Mouse (Mus musculus) midbrain, embryonic 12.5 days (tissue): ENCODE measurements around the gene Ttc7b. TPM values are rescaled to one million over a fixed set of nuclear protein-coding genes. Genes with fewer than 3 reads are reported as not detected.

Experiments used
- ATAC-seq: fragments of 200-750 bp; cut with Nextera tagmentation; 2 replicates; pipeline ENCODE4 v1.8.0; 2017; ENCODE audit warnings: low read depth, moderate TSS enrichment, moderate library complexity; ENCODE audit not compliant: low FRiP score
- H3K27ac ChIP-seq: fragments of 300-500 bp; sonication (generic); replicated peaks from 2 replicates; pipeline ENCODE4 v1.5.1; 2016; ENCODE audit warnings: mild to moderate bottlenecking
- H3K27me3 ChIP-seq: fragments of 300-500 bp; sonication (generic); 2 replicates; pipeline ENCODE4 v1.6.1; 2016; ENCODE audit warnings: mild to moderate bottlenecking
- H3K36me3 ChIP-seq: fragments of 300-500 bp; sonication (generic); 2 replicates; pipeline ENCODE4 v1.6.1; 2016
- H3K4me1 ChIP-seq: fragments of 300-500 bp; sonication (generic); 2 replicates; pipeline ENCODE4 v1.6.1; 2016
- H3K4me2 ChIP-seq: fragments of 300-500 bp; sonication (generic); replicated peaks from 2 replicates; pipeline ENCODE4 v1.6.1; 2016; ENCODE audit warnings: mild to moderate bottlenecking, moderate library complexity
- H3K4me3 ChIP-seq: fragments of 300-500 bp; sonication (generic); 2 replicates; pipeline ENCODE4 v1.5.1; 2016; ENCODE audit warnings: mild to moderate bottlenecking
- H3K9ac ChIP-seq: fragments of 300-500 bp; sonication (generic); replicated peaks from 2 replicates; pipeline ENCODE4 v1.6.1; 2016; ENCODE audit warnings: mild to moderate bottlenecking, moderate library complexity
- H3K9me3 ChIP-seq: fragments of 300-500 bp; sonication (generic); 2 replicates; pipeline ENCODE4 v1.6.1; 2016; ENCODE audit warnings: mild to moderate bottlenecking
- WGBS: fragments of 180-500 bp; shearing (Covaris S2); methylation state at CpG from one replicate; pipeline ENCODE4 v1.1.7; 2016; 5-methylcytosine and 5-hydroxymethylcytosine counted together
- polyA plus RNA-seq: library from polyadenylated mRNA; unstranded; fragments of >200 nt; fragmentation: Nextera tagmentation; extraction: Ambion mirVana; gene quantifications from 2 replicates; pipeline ENCODE4 v1.2.1, GENCODE M21; 2016

The Ttc7b gene
- polyA plus RNA-seq, 1 experiment from 2014 or later: 6.7 TPM

DNA sequence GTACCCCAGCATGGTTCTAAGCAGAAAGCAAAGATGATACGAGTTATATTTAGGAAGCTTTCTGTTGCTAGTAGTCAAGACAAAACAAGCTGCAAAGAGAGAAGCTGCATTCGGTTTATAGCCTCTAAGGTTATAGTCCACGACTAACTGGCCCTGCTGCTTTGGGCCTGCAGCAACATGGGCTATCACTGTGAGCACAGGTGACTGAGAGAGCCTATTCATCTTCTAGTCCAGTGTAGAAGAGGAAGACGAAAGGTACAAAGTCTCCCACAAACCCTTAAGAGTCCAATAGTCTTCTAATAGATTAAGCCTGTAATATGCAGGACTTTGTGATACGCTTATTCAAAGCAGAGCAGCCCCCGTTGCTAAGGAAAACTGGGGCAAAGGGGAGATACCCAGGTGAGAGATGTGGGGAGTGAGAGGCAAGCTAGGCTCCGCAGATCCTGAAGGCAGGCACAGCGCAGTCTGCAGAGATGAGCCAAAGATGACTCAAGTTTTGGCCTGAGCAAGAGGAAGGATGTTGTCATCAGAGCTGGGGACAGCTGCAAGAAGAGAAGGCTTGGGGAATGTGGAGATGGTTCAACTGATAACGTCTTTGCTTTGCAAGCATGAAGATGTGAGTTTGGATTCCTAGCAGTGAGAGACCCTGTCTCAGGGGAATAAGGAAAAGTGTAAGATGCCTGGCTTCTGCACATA, 250.5 kb downstream of the Ttc7b start:
- 88% methylated on average over 9 of the region's 9 CpGs for WGBS
- no peak for ATAC-seq

DNA sequence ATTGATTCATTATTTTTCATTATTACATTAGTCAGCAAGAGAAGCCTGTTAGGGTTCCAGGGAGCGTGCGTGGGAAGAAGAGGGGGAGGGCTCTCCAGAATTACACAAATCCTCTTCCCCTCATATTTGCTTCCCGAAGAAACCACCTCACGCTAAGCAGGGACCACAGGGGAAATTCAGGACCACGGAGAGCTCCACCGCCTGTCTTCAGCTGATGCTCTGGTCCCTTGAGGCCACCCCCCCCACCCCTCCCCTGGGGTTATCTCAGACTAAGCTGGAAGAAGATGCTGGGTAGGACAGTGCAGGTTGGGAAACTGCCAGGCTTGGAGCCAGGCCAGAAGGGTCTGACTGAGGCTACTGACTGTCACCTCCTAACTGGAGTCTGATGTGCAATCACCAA, 252.6 kb downstream of the Ttc7b start:
- H3K4me3 ChIP-seq: no peak overlapping the region
- no peaks in the 10 kb centered on the region for H3K27me3 ChIP-seq
- H3K9ac ChIP-seq: no peak overlapping the region
- H3K9me3 ChIP-seq: no peaks in the 10 kb centered on the region
- H3K4me2 ChIP-seq: no peak overlapping the region
- H3K4me1 ChIP-seq: peaks cover 10% of the 10 kb centered on the region; the same call in 1 of the 2 replicates
- ATAC-seq: no peak
- no peaks in the 10 kb centered on the region for H3K36me3 ChIP-seq
- WGBS: 9% methylated on average over 6 of the region's 6 CpGs
- H3K27ac ChIP-seq: no peak overlapping the region

More for the DNA sequence above, 250.5 kb downstream of the Ttc7b start:
- Histone ChIP-seq H3K4me3 (no peak overlapping the region), H3K4me1 (peaks cover 10% of the 10 kb centered on the region; the same call in 1 of the 2 replicates), H3K4me2 (no peak overlapping the region), H3K9ac (no peak overlapping the region), H3K27ac (no peak overlapping the region), H3K36me3 (no peaks in the 10 kb centered on the region), H3K27me3 (no peaks in the 10 kb centered on the region), H3K9me3 (no peaks in the 10 kb centered on the region)

DNA sequence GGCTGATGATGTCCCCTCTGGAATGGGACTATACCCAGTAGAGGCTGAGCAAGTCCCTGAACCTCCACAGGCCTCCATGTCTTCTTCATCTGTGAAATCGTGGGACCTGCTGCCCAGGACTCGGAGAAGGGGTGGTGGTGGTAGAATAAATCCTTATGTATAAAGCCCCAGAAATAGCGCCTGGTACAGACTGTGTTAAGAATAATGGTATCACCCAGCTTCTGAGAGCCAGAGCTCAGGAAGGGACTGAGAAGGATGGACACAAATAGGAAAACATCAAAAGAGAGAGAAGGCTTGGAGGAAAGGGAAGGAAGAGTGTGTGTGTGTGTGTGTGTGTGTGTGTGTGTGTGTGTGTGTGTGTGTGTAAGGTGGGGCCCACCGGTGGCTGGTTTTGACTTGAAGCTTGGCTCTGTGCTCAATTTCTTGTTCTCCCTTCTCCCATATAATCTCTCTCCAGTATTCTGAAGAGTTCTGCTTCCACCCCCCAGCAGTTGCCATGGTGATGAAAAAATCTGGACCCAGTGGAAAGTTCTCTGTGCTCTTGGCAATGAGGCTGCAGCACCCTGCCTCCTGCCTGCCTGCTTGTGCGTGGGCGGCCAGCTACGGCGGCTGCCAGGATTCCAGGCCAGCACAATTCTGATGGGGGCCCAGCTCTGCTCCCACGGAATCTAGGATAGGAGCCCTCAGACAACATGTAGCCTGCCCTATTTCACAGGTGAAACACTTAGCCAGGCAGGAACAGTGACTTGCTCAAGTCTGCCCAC, 254.9 kb downstream of the Ttc7b start:
- Histone ChIP-seq H3K9ac (no peak overlapping the region), H3K4me3 (no peak overlapping the region), H3K27ac (no peak overlapping the region), H3K9me3 (no peaks in the 10 kb centered on the region), H3K4me2 (no peak overlapping the region), H3K4me1 (peaks cover 10% of the 10 kb centered on the region; the same call in 1 of the 2 replicates), H3K27me3 (no peaks in the 10 kb centered on the region), H3K36me3 (no peaks in the 10 kb centered on the region)
- 63% methylated on average over 8 of the region's 9 CpGs for WGBS
- 0 out of 2 replicates have a peak, but pooled peaks have one; percentile 54 for ATAC-seq

DNA sequence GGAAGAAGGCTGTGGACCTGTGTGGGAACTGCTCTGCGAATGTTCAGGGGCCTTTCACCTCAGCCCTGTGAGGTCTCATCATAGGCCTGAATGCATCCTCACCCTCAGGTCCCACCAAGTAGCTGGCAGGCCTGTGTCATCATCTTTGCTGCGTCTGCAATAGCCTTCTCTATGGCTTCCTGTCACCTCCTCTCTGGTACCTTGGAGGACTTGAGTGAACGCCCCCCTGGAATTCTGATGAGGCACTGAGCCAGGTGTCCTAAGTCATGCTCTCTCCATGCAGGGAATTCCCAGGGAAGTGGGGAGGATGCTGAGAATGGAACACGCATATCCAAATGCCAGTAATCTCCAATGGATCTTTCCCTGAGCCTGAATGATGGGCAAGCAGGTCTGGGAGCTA, 255.7 kb downstream of the Ttc7b start:
- Histone ChIP-seq H3K27me3 (no peaks in the 10 kb centered on the region), H3K9ac (no peak overlapping the region), H3K36me3 (no peaks in the 10 kb centered on the region), H3K27ac (no peak overlapping the region), H3K9me3 (no peaks in the 10 kb centered on the region), H3K4me1 (peaks cover 10% of the 10 kb centered on the region; the same call in 1 of the 2 replicates), H3K4me3 (no peak overlapping the region), H3K4me2 (no peak overlapping the region)
- no peak for ATAC-seq
- WGBS: 90% methylated on average over 4 of the region's 4 CpGs

DNA sequence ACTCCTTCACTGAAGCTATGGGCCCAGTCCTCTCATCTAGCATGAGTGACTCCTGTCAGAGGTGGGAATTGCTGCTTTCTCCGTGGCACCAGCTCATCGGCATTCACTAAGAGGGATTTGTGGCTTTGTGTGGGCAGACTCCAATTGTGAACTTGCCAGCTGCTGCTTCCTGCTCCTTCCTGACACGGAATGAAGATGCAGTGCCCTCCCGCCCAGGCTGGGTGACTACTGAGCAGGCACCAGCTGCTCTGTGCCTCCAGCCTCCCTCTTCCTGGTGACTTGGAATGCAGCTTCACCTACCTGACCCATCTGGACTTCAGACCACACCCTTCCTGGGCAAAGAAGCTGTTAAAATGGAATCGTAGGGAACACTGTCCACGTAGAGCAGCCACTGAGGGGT, 257.8 kb downstream of the Ttc7b start:
- Histone ChIP-seq H3K4me2 (no peak overlapping the region), H3K4me1 (peaks cover 10% of the 10 kb centered on the region; the same call in 1 of the 2 replicates), H3K27me3 (no peaks in the 10 kb centered on the region), H3K27ac (no peak overlapping the region), H3K4me3 (no peak overlapping the region), H3K9ac (no peak overlapping the region), H3K9me3 (no peaks in the 10 kb centered on the region), H3K36me3 (no peaks in the 10 kb centered on the region)
- 66% methylated on average over 6 of the region's 6 CpGs for WGBS
- no peak for ATAC-seq

DNA sequence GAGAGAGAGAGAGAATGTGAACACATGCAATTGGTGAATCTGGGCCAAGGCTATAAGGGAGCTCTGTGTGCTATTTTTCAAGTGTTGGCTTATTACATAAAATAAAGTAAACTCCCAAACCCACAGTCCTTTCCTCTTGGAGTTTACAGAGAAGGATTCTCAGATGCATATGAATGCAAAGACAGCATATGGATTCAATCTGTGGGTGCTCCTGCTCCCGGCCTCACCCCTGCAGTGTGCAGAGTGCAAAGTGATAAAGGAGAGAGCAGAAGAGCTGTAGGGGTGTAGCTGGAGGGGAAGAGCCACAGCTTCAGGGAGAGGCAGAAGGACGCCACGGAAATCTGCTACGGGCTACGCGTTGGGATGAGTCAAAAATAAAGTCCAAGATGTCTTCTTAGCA, 258.9 kb downstream of the Ttc7b start:
- Histone ChIP-seq H3K4me3 (no peak overlapping the region), H3K4me1 (peaks cover 10% of the 10 kb centered on the region; the same call in 1 of the 2 replicates), H3K36me3 (no peaks in the 10 kb centered on the region), H3K27me3 (no peaks in the 10 kb centered on the region), H3K9ac (no peak overlapping the region), H3K9me3 (no peaks in the 10 kb centered on the region), H3K4me2 (no peak overlapping the region), H3K27ac (no peak overlapping the region)
- ATAC-seq: no peak
- 95% methylated on average over 6 of the region's 6 CpGs for WGBS

DNA sequence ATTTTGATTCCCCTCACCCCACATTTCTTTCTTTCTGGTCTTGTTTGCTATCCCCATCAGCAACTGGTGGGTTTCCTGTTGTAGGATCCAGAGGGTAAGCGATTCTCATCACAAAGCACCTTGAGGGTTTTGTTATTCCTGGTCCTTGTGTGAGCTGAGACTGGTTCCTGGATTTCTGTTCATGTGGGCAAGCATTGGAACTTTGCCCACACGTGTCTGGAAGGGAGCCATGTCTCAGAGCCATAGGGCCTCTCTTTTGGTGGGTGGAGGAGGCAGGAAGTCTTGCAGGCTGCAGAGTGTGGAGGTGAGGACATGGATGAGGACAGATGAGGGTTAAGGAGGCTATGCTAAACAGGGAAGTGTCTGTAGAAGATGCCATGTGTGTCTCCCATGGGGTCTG, 260.5 kb downstream of the Ttc7b start:
- Histone ChIP-seq H3K9ac (no peak overlapping the region), H3K27me3 (no peaks in the 10 kb centered on the region), H3K4me1 (no peaks in the 10 kb centered on the region), H3K4me2 (no peak overlapping the region), H3K27ac (no peak overlapping the region), H3K4me3 (no peak overlapping the region), H3K36me3 (no peaks in the 10 kb centered on the region), H3K9me3 (no peaks in the 10 kb centered on the region)
- no peak for ATAC-seq
- WGBS: 84% methylated on average over 2 of the region's 2 CpGs

DNA sequence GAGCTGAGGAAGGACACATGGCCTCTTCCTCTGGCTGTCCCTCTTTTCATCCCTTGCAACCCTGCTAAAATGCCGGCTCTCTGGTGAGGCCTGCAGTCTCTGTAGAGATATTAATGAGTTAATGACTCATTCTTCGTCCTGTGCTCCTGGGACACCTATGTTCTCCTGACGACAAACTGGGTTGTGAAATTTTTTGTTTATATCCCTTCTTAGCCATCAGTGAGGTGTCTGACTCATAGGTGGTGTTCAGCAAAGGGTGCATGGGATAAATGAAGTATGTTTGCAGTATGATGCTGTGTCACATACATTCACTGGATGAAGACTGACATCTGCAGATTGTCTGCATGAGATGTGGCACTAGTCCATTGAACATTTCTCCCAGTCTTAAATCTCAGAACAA, 262.8 kb downstream of the Ttc7b start:
- H3K27ac ChIP-seq: no peak overlapping the region
- no peak overlapping the region for H3K4me3 ChIP-seq
- no peak for ATAC-seq
- H3K4me1 ChIP-seq: peaks cover 6% of the 10 kb centered on the region; the same call in 1 of the 2 replicates
- no peaks in the 10 kb centered on the region for H3K27me3 ChIP-seq
- no peaks in the 10 kb centered on the region for H3K36me3 ChIP-seq
- 81% methylated on average over 3 of the region's 3 CpGs for WGBS
- H3K9ac ChIP-seq: no peak overlapping the region
- H3K9me3 ChIP-seq: no peaks in the 10 kb centered on the region
- no peak overlapping the region for H3K4me2 ChIP-seq

DNA sequence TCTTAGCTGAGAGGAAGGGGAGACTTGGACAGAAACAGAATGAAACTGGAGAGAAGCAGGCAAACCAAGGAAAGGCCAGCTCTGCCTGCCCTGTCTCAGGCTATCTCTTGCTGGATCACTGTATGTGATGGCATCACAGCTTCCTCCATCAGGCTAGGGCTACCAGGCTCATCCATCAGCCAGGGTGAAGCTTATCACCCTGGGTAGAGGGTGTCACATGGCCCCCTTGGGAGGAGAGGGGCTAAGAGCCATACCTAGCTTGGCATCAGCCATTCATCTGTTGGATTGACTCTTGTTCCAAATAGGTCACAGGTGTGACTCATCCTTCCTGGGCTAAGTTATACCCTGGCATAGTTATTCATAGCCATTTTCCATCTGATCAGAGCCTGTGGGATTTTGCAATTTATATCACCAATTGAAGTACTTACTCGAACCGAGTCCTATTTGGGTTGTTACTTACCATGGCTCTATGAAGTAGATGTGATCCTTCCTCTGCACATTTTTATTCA, 265.1 kb downstream of the Ttc7b start:
- Histone ChIP-seq H3K4me2 (no peak overlapping the region), H3K27me3 (no peaks in the 10 kb centered on the region), H3K36me3 (no peaks in the 10 kb centered on the region), H3K4me3 (no peak overlapping the region), H3K4me1 (peaks cover 6% of the 10 kb centered on the region; the same call in 1 of the 2 replicates), H3K9me3 (no peaks in the 10 kb centered on the region), H3K9ac (no peak overlapping the region), H3K27ac (no peak overlapping the region)
- WGBS: 83% methylated on average over 2 of the region's 2 CpGs
- ATAC-seq: no peak

DNA sequence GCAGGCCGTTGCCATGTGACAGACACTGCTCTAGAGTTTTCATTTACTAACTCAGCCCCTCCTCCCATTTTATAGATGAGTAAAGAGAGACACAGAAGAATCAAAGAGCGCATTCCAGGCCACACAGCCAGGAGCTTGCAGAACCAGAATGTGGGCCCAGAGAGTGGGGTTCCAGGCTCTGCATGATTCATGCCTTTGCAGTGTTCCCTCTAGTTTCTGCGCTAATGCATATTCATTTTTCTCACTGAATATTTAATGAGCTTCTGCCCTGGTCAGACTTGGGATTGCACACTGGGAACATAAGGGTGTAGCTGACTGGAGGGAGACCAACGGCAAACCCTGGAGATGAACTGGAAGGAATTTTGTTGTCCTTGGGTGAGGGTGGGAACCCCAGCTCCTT, 266.2 kb downstream of the Ttc7b start:
- no peak overlapping the region for H3K4me2 ChIP-seq
- no peak overlapping the region for H3K4me3 ChIP-seq
- H3K9me3 ChIP-seq: no peaks in the 10 kb centered on the region
- H3K9ac ChIP-seq: no peak overlapping the region
- WGBS: 78% methylated on average over 4 of the region's 4 CpGs
- no peaks in the 10 kb centered on the region for H3K36me3 ChIP-seq
- peaks cover 6% of the 10 kb centered on the region; the same call in 1 of the 2 replicates for H3K4me1 ChIP-seq
- H3K27me3 ChIP-seq: no peaks in the 10 kb centered on the region
- H3K27ac ChIP-seq: no peak overlapping the region
- ATAC-seq: no peak
